Mouse (Mus musculus) myocyte (in vitro differentiated cells): ENCODE data around the gene Sdhaf2.

Source experiments
- POLR2A ChIP-seq: IDR thresholded peaks from one replicate; pipeline ENCODE4 v1.6.1; 2011; ENCODE audit warnings: low read depth, mild to moderate bottlenecking, control low read depth, moderate library complexity; ENCODE audit not compliant: insufficient read length
- POLR2AphosphoS2 ChIP-seq: IDR thresholded peaks from one replicate; pipeline ENCODE4 v1.6.1; 2011; ENCODE audit warnings: low read depth, control low read depth; ENCODE audit not compliant: insufficient read length
- TCF3 ChIP-seq: IDR thresholded peaks from one replicate; pipeline ENCODE4 v1.6.1; 2011; ENCODE audit warnings: low read depth, control low read depth; ENCODE audit not compliant: insufficient read length

DNA sequence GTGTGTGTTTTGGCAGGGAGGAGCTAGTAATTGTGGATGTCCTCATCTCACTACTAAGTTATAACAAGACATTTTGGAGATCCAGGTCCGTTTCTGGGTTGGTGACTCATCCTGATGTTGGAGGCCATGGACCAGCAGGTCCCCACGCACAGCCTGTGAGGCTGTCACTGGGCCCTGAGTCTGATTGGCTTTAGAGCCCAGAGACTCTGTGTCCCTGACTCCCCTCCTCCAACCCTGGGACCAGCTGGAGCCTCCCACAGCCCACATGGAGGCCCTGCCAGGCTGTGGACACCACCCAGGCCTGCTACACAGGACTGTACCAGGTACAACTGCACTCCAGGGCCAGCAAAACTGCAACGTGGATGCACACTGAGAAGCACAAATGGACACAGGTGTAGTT is 53.0 kb downstream of the Sdhaf2 start:
- TF ChIP-seq POLR2AphosphoS2, result no peak
- TF ChIP-seq POLR2A, result no peak
- TF ChIP-seq TCF3, result no peak
